Mouse (Mus musculus): Measurements from ENCODE around the gene Tsfm. TPM values are rescaled to one million over a fixed set of nuclear protein-coding genes. Genes with fewer than 3 reads are reported as not detected.

Tsfm gene
- polyA plus RNA-seq, 2 experiments from 2014 or later: 42.5 to 57.1 TPM

Other genes with a start within 250 kb of the Tsfm start
- 1 to 10 TPM; 5.9 to 6.9 TPM for gene Atp23, start 129.5 kb downstream of the Tsfm start, polyA plus RNA-seq (2017; shearing (Covaris generic))
- gene Ctdsp2, start 52.1 kb downstream of the Tsfm start, polyA plus RNA-seq (2017; shearing (Covaris generic)): 10 to 100 TPM; 29.8 to 35.8 TPM
- not detected for gene Avil, start 30.1 kb downstream of the Tsfm start, polyA plus RNA-seq (2017; shearing (Covaris generic))
- 10 to 100 TPM; 19.8 to 23.9 TPM for gene Mettl1, start 10.6 kb upstream of the Tsfm start, polyA plus RNA-seq (2017; shearing (Covaris generic))
- under 1 TPM in 1 of 2 experiments, not detected in 1; 0.52 TPM for gene Eef1akmt3, start 10.7 kb upstream of the Tsfm start, polyA plus RNA-seq (2017; shearing (Covaris generic))
- not detected for gene Cyp27b1, start 17.4 kb upstream of the Tsfm start, polyA plus RNA-seq (2017; shearing (Covaris generic))
- gene March9, start 29.3 kb upstream of the Tsfm start, polyA plus RNA-seq (2017; shearing (Covaris generic)): 1 to 10 TPM in 1 of 2 experiments, under 1 TPM in 1; 0.65 to 1.0 TPM
- 100 to 1,000 TPM; 304 to 317 TPM for gene Cdk4, start 32.7 kb upstream of the Tsfm start, polyA plus RNA-seq (2017; shearing (Covaris generic))
- 100 to 1,000 TPM in 1 of 2 experiments, 10 to 100 TPM in 1; 99.2 to 103 TPM for gene Tspan31, start 39.4 kb upstream of the Tsfm start, polyA plus RNA-seq (2017; shearing (Covaris generic))
- 10 to 100 TPM; 20.4 to 29.9 TPM for gene Agap2, start 44.4 kb upstream of the Tsfm start, polyA plus RNA-seq (2017; shearing (Covaris generic))
- 10 to 100 TPM; 51.3 to 75.5 TPM for gene Os9, start 90.3 kb upstream of the Tsfm start, polyA plus RNA-seq (2017; shearing (Covaris generic))
- gene B4galnt1, start 134.4 kb upstream of the Tsfm start, polyA plus RNA-seq (2017; shearing (Covaris generic)): 100 to 1,000 TPM; 152 to 209 TPM
- 1 to 10 TPM; 2.5 to 2.7 TPM for gene Slc26a10, start 149.8 kb upstream of the Tsfm start, polyA plus RNA-seq (2017; shearing (Covaris generic))
- gene Arhgef25, start 159.2 kb upstream of the Tsfm start, polyA plus RNA-seq (2017; shearing (Covaris generic)): not detected
- gene Dtx3, start 164.9 kb upstream of the Tsfm start, polyA plus RNA-seq (2017; shearing (Covaris generic)): 10 to 100 TPM; 40.6 to 42.9 TPM
- 10 to 100 TPM; 24.2 to 27.8 TPM for gene Pip4k2c, start 180.7 kb upstream of the Tsfm start, polyA plus RNA-seq (2017; shearing (Covaris generic))
- gene Kif5a, start 232.5 kb upstream of the Tsfm start, polyA plus RNA-seq (2017; shearing (Covaris generic)): under 1 TPM; 0.18 to 0.70 TPM
- gene Dctn2, start 235.5 kb upstream of the Tsfm start, polyA plus RNA-seq (2017; shearing (Covaris generic)): 10 to 100 TPM; 55.4 to 60.6 TPM

All from activated CD4-positive, CD25-positive, alpha-beta regulatory T cell, adult 4 months (primary cell).